Mouse (Mus musculus): ENCODE data around the gene Gnb2.
A peak's percentile ranks its signal among the peaks of the same experiment; 100 is the strongest.

Gene Gnb2

DNA sequence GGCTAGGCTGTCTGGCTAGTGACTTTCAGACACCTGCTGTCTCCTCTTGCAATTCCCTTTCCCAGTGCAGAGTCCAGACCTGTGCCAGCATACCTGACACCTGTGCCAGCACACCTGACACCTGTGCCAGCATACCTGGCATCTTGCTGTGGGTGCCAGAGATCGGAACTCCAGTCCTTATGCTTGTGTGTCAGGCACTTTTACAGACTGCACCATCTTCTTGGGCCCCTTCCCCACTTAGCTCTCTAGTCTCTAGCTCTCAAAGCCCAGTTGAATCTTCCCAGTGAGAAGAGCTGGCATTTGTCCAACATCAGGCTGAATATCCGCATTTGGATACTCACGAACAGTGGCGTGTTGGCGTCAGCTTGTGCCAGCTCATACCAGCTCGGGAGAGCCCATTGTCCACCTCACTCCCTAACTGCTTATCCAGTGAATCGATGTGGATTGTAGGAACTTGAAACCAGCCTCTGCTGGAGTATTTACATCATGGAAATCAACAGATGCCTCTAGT is 6.0 kb upstream of the Gnb2 start:
- DNase-seq = no peak

DNA sequence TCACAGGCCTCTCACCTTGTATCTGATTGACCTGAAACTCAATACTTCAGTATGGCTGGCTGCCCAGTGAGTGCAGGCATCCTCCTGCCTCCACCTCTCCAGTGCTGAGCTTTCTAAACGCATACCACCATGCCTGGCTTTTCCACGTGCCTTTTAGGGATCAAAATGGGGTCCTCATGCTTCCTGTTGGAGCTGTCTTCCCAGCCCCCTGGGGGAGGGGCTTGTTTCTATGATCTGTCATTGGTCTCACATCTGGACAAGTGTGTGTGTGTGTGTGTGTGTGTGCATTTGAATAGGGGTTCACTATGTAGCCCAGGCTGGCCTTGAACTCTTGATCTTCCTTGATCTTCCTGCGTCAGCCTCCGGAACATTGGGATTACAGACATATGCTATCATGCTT is 4.2 kb upstream of the Gnb2 start:
- no peak for DNase-seq

DNA sequence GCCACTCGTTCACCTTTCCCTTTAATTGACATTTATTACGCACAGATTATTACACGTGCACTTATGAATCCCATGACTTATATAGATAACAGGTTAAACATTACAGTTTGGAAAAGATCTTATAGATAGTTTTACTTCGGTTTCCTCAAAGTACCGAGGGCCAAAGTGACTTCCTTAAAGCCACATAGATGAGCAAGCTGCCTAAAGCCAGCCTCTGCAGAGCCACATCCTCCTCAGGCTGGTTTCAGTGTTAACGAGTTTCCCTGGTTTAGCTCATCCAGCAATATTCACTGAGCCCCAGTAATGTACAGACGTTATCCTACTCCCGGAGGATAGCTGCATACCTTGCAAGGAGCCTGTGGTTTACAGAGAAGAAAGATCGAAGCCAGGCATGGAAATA is 2.0 kb upstream of the Gnb2 start:
- DNase-seq = no peak

DNA sequence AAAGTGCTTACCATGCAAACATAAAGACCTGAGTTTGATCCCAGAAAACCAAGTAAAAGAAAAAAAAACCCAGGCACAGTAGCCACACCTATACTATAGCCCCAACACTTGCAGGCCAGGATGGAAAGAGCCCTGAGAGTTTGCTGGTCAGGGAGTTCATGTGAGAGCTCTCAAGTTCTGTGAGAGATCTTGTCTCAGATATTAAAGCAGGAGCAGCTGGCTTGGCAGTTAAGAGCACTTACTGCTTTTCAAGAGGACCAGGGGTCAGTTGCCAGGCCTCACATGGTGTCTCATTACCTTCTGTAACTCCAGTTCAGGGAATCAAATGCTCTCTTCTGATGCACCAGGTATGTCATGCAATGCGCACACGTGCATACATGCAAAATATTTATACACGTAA is 1.5 kb upstream of the Gnb2 start:
- DNase-seq = no peak

DNA sequence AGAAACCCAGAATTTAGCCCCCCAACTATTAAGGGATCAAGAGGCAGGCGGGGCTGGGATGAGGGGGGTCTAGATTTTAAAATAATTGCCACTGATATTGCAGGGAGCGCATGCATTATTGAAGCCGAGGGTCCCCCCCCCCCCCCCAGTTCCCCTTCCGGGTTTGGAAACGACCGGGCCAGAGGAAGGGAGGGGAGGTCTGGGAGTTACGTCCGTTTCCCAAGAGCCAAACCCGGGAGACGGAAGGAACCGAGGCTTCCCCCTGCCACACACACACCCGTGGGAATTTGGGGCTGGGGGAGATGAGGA is 548 bp downstream of the Gnb2 start:
- no peak for DNase-seq

DNA sequence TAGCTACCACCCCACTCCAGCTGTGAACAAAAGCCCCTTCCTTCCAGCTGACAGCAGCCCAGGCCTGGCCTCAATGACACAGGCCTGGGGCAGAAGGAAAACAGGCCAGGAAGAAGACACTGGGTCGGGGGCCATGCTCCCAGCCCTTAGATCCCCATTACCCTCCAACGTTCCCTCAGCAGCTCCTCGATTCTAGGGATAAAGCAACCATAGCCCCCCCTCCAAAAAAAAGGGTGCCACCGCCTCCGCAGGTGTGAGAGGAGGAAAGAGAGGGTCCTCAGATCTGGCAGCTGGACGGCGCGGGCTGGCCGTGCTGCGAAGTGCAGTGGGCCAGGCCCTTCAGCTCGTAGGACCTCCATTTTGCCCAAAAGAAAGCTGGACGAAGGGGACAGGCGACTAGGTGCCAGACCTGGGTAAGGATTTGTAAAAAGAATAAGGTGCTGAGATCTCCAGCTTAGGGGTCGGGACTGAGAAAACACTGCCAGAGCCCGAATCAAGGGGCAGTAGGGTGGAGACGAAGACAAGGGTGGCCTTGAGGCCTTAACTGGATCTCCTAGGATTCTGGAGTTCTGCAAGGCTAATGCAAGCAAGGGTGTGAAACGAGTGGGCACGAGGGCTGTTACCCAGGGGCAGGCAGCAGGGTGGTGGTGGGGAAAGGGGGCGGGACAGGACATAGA is 1.0 kb downstream of the Gnb2 start:
- no peak for DNase-seq

DNA sequence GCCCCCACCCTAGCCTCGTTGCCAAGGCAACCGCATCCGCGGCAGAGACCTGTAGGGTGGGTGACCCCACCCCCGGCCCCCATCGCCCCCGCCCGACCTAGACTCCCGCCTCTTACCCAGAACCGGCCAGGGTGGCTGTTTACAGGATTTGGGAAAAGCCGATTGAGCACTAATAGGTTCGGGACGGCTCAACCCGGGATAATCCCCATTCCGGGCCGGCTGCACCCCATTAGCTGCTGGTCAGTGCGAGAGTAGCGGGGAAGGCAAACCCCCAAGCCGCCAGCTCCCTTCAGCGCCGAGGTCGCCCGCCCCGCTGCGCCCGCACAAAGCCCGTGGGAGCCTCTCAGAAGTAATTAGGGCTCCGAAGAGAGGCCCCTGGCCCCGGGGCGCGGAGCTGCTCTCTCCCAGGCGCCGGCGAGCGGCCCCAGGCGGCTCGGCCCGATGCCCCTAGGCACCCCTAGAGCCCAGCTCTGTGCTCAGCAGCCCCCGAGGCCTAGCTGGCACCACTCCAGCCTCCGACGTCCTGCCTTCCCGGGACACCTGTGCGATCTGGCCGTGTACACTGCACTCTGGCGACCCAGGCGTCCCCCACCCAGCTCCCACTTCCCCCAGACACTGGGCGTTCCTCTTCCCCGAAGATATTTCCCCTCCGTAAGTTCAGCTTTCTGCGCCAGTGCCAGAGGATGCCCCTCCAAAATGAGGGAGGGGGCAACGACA is 1.7 kb downstream of the Gnb2 start:
- peak; percentile 53 for DNase-seq

DNA sequence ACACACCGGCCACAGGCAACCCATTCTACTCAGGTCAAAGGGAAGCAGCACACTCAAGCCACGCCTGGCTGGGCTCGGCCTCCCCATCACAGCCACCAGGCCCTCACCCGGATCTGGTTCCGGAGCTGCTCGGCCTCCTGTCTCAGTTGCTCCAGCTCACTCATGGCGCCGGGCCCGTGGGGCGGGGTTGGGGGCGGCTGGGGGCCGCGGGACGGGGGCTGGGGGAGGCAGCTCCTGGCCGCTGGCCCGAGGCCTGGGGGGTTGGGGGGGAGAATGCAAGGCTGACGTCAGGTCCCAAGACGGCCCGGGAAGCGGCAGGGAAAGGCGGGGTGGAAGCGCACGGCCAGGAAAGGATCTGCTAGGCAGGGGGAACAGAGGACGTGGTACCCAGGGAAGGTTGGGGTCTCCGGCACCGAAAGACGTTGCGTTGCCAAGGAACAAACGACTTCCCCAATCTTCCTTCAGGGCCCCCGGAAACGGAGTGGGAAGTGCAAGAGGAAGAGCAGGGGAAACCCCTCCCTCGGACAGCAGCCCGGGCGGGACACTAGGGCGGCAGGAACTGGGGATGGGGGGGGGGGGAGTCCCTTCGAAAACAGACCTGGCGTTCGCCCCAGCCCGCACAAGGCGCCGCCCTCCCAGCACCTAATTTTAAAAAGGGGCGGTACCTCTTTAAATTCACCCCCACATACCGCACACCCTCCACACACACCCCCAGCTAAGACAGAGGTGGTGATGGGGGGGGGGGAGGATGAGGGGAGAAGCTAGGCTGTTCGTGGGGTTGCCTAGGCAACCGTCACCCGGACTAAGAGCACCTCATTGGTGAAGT is 2.5 kb downstream of the Gnb2 start:
- peak; percentile 91 for DNase-seq

DNA sequence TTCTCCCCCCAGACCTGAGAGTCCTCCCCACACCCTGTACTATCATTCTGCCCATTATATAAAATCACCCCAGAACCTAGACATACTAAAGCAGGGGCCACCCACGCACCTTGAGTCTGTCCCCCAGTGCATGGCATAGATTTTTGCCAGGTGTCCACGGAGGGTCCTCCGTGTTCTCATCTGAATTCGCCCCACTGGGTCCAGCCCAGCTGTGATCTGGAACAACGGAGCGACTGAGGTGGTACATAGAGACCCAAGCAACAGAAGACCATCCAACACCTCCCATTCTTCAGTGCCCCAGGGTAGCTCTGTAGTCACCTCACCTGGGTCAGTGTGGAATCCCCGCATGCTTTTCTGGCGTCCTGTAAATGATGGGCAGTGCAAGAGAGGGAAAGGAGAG is 3.2 kb downstream of the Gnb2 start:
- no peak for DNase-seq

DNA sequence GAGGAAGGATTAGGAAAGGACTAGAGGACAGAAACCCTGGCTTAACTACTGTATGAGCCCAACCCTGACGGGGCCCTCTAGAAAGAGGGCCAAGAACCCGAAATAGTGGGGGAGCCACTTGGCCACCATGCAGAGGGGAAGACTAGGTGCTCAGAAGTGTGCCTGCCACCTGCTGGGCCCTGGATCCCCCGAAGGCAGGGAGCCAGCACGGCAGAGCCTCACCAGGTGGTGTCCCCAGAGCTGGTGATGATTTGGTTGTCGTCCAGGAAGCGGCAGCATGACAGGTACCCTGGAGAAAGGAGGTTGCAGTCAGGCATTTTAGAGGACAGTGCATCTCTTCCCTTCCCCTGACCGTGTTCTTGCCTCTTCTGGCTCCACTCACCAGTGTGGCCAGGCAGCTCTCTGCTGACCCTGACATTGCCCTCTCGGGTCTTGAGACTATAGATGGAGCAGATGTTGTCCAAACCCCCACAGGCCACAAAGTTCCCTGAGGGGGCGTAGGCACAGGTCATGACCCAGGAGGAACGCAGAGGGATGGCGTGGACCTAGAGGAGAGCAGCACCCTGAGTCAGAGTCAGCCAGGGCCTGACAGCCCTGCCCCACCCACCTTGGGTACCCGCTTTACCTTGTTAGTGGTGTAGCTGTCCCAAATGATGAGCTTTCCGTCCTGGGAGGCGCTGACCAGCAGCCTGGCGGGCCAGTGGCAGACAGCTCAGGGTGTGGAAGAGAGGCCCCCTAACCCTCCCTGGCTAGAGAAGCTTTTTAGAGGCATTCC is 3.9 kb downstream of the Gnb2 start:
- DNase-seq = no peak

DNA sequence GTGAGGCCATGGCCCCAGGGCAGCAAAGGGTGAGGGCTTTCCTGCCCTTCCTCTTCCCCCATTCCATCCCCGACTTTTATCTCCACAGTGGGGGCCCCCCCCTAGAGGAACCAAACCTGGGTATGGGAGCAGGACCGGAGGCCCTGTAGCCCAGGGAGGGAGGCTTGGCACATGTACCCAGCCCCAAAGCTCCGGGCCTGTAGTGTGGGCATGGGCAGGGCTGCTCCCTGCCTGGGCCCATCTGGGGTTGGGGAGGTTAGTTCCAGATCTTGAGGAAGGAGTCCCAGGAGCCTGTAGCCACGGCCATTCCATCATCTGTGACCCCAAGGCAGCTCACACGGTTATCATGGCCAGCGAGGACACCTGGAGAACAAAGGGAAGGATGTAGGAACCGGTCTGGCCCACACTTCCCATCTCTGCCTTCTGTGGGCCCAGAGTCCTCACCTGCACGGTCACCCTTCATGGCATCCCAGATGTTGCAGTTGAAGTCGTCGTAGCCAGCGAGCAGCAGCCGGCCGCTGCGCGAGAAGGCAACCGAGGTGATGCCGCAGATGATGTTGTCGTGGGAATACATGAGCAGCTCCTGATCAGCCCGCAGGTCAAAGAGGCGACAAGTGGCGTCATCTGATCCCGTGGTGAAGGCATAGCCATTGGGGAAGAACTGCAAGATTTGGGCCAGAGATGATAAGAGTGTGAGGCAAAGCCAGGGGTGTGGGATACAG is 4.9 kb downstream of the Gnb2 start:
- no peak for DNase-seq

DNA sequence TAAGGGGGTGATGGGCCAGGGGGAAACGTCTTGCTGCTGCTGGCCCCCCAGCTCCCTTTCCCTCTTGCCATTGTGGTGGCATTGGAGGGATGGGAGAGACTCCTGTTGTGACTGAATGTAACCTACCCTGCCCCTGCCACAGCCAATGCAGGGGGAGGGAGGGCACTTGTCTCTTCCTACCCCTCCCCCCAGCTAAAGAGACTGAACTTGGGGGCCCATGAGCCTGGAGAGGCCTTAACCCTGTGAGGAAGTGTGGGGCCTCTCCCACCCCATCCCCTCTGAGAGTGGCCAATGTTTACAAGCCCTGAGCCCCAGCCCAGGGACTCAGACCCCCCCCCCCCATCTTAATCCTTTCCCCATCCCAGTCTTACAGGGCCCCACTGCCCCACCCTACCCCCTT is 5.9 kb downstream of the Gnb2 start:
- DNase-seq = no peak

DNA sequence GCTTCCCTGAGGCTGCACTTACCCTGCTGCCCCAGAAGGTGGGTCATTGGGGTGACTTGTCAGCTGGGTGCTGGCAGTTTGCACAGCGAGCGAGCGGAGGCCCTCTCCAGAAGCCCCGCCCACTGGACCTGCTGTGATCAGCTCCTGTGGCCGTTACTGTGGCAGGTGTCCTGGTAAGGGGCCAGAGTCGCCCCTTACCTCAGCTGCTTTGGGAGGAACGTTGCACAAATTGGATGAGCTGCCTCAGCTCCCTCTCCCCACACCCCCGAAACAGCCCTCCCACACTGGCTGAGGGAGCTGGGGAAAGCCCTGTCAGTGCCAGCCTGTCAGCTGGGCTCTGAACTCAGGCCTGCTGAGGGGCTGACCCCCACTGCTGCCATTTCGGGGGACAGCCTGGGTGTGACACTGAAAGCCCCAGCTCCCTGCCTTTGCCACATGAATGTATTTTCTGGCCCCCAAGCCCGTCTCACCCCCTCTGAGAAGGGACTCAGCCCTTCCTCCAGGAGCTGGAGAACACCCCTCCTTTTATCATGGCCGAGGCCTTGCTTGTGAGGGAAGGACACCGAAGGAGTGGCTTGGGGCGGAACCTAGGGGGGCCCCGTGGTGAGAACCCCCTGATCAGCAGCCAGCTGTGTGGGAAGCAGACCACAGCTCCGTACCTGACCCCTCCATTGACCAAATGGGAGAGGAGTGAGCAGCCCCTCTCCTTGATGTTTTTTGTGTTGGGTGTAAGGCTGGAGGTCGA is 6.9 kb downstream of the Gnb2 start:
- peak; percentile 52 for DNase-seq

DNA sequence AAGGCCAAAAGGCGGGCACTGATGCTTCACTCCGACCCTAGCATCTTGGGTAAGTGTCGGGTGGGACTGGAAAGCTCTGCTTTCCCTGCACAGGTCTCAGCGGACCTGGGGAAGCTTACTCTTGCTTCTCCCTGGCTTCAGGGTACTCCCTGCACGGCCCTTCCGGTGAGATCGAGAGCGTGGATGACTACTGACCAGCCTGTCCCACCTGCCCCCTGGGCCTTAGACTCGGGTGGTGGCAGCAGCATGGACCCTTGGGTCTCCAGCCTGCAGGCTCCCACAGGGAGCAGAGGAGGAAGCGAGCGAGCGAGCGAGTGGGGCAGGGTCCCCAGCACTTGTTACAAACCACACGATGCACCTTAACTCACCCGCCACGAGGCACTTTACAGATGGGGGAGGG is 7.8 kb downstream of the Gnb2 start:
- DNase-seq = no peak

DNA sequence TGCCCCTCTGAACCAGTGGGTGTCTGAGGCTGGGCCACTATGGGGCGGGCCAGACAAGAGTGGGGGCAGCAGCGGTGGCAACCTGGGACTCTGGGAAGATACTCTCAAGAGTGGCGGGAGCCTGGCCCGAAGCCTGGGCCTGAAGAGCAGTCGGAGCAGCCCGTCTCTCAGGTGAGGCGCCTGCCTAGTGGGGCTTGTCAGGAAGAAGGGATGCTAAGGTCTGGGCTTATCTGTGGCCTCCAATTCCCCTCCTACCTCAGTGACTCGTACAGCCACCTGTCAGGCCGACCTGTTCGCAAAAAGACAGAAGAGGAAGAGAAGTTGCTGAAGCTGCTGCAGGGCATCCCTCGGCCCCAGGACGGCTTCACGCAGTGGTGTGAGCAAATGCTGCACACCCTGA is 8.6 kb downstream of the Gnb2 start:
- no peak for DNase-seq

DNA sequence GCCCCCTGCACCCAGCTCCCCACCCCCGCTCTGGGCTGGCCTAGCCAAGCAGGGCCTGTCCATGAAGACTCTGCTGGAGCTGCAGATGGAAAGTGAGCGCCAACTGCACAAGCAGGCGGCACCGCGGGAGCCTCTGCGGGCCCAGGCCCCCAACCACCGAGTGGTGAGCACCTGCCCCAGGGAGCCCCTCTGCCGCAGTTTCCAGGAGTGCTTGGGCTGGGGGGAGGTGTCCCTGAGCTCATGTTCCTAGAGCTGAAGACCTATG is 9.1 kb downstream of the Gnb2 start:
- no peak for DNase-seq

DNA sequence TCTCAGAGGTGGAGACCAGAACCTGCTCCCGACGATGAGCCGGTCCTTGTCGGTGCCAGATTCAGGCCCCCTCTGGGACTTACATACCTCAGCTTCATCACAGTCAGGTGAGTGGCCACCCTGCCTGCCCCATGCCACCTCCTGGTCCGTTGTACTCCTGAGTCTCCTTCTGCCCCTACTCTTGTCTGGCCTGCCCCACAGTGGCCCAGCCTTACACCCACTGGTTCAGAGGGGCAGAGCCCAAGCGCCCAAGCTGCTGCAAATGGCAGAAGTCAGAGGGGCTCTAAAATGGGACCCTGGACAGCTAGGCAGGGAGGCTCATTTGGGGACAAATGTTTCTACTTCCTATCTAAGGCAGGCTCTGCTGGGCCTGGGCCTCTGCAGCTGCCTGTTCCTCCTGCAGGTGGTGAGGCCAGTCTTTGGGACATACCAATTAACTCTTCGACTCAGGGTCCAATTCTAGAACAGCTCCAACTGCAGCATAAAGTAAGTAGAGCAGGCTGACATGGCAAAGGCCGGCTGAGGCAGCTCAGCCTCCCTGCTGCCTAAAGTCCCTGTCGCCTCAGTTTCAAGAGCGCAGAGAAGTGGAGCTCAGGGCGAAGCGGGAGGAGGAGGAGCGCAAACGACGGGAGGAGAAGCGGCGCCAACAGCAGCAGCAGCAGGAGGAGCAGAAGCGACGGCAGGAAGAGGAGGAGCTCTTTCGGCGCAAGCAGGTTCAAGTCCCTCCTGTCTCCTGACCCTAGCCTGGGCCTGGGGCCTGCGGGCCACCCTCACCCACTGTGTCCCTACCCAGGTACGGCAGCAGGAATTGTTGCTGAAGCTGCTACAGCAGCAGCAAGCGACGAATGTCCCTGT is 9.7 kb downstream of the Gnb2 start:
- DNase-seq = no peak

DNA sequence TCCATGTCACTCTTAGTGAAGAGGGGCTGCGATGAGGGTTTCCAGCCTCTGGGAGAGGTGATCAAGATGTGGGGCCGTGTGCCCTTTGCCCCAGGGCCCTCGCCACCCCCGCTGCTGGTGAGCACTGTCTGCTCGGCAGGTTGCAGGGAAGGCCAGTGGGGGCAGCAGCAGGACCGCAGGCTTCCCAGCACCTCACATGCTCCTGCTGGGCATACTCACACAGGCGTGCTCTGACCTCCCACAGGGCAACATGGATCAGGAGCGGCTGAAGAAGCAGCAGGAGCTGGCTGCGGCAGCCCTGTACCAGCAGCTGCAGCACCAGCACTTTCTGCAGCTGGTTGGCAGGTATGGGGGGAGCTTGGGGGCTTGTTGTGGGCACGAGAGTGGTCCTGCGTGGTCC is 10.6 kb downstream of the Gnb2 start:
- no peak for DNase-seq

DNA sequence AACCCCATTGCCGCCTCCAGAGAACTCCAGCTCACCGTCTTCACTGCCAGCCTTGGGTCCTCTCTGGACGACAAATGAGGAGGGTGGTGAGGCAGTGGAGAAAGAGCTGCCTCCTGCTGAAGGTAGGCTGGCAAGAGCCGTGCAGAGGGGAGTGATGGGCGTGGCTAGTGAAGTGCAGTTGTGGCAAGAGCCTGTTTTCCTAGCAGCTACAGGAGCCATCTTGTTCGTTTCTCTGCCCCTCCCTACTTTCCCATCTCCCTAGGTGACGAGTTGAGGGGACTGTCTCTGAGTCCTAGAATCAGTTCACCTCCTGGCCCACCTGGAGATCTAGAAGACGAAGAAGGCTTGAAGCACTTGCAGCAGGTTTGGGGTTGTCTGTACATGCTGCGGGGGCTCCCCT is 11.4 kb downstream of the Gnb2 start:
- DNase-seq = no peak

DNA sequence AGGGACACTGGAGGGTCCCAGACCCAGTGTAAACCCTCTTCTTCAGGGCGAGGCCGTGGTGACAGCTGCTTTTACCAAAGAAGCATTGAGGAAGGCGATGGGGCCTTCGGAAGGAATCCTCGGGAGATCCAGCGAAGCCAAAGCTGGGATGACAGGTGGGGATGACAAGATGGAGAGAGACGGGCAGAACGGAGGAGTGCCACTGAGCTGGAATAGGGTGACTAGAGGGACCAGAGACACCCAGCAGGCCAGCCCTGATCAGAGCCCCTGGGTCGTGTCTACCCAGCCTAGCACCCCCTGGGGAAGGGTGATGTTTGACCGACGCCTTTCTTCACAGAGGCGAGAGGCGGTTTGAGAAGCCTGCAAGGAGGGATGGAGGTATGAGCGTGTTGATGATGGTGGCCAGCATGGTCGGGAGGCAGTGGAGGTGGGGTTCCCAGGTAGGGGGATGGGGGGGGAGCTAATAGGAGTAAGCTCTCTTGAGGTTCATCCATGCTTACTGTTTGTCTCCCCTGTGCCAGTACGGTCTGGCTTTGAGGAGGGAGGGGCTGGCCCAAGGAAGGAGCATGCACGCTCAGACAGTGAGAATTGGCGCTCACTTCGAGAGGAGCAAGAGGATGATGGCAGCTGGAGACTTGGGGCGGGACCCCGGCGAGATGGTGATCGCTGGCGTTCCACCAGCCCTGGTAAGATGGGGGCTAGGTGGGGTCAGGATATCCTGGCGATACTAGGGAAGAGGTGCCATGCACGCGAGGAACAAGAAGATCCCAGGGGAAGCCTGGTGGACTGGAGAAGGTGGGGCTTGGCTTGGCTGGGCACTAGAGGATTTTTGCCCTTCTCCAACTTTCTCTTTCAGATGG is 13.4 kb downstream of the Gnb2 start:
- DNase-seq = no peak
